Comparison of ENCODE assay signal across 10 mouse cellular contexts in the genomic region with DNA sequence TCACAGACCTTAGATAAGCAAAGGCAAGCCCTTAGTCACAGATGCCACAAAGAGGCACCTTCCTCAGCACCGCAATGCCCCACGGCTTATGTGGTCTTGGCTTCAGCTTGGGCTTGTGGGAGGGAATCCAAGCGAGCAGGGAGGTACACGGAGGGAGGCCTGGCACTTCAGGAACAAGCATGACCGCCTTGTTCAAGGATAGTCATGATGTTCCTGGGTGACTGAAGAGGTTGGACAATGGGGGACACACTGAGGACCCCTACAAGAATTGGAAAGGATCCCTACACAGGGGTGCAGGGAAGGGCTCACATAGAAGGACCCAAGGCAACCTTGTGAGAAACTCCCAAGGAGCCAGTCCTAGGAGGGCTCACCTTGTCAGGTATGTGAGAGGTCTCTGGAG. TPM values are rescaled to one million over a fixed set of nuclear protein-coding genes. Genes with fewer than 3 reads are reported as not detected.
A peak's percentile ranks its signal among the peaks of the same experiment; 100 is the strongest.
DNase-seq lines count a peak whose midpoint lies in the region; ATAC-seq and TF ChIP-seq lines count a peak whose summit lies in the region.
"Had no signal": no experiment of that assay in that cellular context is flagged by ENCODE, and none has a peak within 500 bp of the region (broad histone marks: within the 10 kb centered on the region; RNA-seq: fewer than 3 reads in every experiment).

No protein-coding gene starts in this region.

- TF ChIP-seq POLR2A in myocyte (IDR thresholded peaks at IDR 0.05; ENCODE audit: insufficient read length, low read depth) = no peak

- peak overlapping the region; percentile 76; the same call in 1 of the 2 replicates for H3K4me3 ChIP-seq in kidney, postnatal 0 days (replicated peaks; ENCODE audit: low read depth, low read length)
- peak overlapping the region; percentile 90; the same call in 1 of the 2 replicates for H3K4me3 ChIP-seq in embryonic facial prominence, embryonic 14.5 days (ENCODE audit: low read depth, low read length)
- peak overlapping the region; percentile 90; the same call in 1 of the 2 replicates for H3K4me3 ChIP-seq in hindbrain, postnatal 0 days (ENCODE audit: low read length)
- H3K4me3 ChIP-seq in myocyte = peak overlapping the region; percentile 32
- H3K4me3 ChIP-seq in lung, postnatal 0 days (ENCODE audit: low read depth, low read length) = no peak overlapping the region

- no peak overlapping the region for H3K27ac ChIP-seq in kidney, postnatal 0 days
- H3K27ac ChIP-seq in embryonic facial prominence, embryonic 14.5 days (replicated peaks; ENCODE audit: low read depth, low read length) = no peak overlapping the region
- H3K27ac ChIP-seq in hindbrain, postnatal 0 days = no peak overlapping the region
- H3K27ac ChIP-seq in lung, postnatal 0 days (ENCODE audit: low read length) = no peak overlapping the region
- H3K27ac ChIP-seq: liver, embryonic 14.5 days had no signal

- no peak for TF ChIP-seq CTCF in kidney, postnatal 0 days (IDR thresholded peaks at IDR 0.05; ENCODE audit: low read depth)
- no peak for TF ChIP-seq CTCF in hindbrain, postnatal 0 days (IDR thresholded peaks at IDR 0.05; ENCODE audit: low read depth)
- TF ChIP-seq CTCF in lung, postnatal 0 days (IDR thresholded peaks at IDR 0.05) = no peak

- 80% methylated on average over 5 of the region's 5 CpGs for WGBS in kidney, postnatal 0 days
- WGBS in embryonic facial prominence, embryonic 14.5 days = 83% methylated on average over 5 of the region's 5 CpGs
- WGBS in hindbrain, postnatal 0 days = 63% methylated on average over 5 of the region's 5 CpGs
- 81% methylated on average over 5 of the region's 5 CpGs for WGBS in lung, postnatal 0 days

- peak overlapping the region; percentile 99 for H3K9ac ChIP-seq in kidney, postnatal 0 days (ENCODE audit: low read depth, low read length)
- H3K9ac ChIP-seq in embryonic facial prominence, embryonic 14.5 days (ENCODE audit: low read depth, low read length) = peak overlapping the region; percentile 98
- peak overlapping the region; percentile 99; the same call in 1 of the 2 replicates for H3K9ac ChIP-seq in hindbrain, postnatal 0 days (replicated peaks; ENCODE audit: low read length)
- H3K9ac ChIP-seq in lung, postnatal 0 days (replicated peaks; ENCODE audit: low read depth) = no peak overlapping the region

- no peak for ATAC-seq in kidney, postnatal 0 days (replicated peaks; ENCODE audit: low FRiP score, low read depth)
- ATAC-seq in embryonic facial prominence, embryonic 14.5 days (ENCODE audit: low read depth) = no peak
- ATAC-seq in hindbrain, postnatal 0 days = peak; percentile 1; the same call in 1 of the 2 replicates
- no peak for ATAC-seq in lung, postnatal 0 days

- no peak for TF ChIP-seq EP300 in lung, postnatal 0 days (IDR thresholded peaks at IDR 0.05)

- peak overlapping the region; percentile 94; the same call in 1 of the 2 replicates for H3K4me2 ChIP-seq in kidney, postnatal 0 days (ENCODE audit: low read length)
- H3K4me2 ChIP-seq in embryonic facial prominence, embryonic 14.5 days (ENCODE audit: low read depth, low read length) = peak overlapping the region; percentile 84
- peak overlapping the region; percentile 81 for H3K4me2 ChIP-seq in hindbrain, postnatal 0 days (ENCODE audit: low read depth, low read length)
- no peak overlapping the region for H3K4me2 ChIP-seq in myocyte (ENCODE audit: low read depth)
- H3K4me2 ChIP-seq in lung, postnatal 0 days (replicated peaks; ENCODE audit: low read depth, low read length) = no peak overlapping the region

- H3K79me2 ChIP-seq in myocyte (ENCODE audit: control insufficient read depth, insufficient read depth) = peaks cover 33% of the 10 kb centered on the region

- H3K27me3 ChIP-seq in kidney, postnatal 0 days (ENCODE audit: insufficient read depth, low read length) = no peaks in the 10 kb centered on the region
- no peaks in the 10 kb centered on the region for H3K27me3 ChIP-seq in embryonic facial prominence, embryonic 14.5 days (replicated peaks; ENCODE audit: control insufficient read depth, insufficient read depth, low read length)
- H3K27me3 ChIP-seq in hindbrain, postnatal 0 days (ENCODE audit: insufficient read depth, low read length) = no peaks in the 10 kb centered on the region
- H3K27me3 ChIP-seq in myocyte (ENCODE audit: control insufficient read depth, insufficient read depth, insufficient read length) = no peaks in the 10 kb centered on the region
- H3K27me3 ChIP-seq in lung, postnatal 0 days (replicated peaks; ENCODE audit: insufficient read depth, low read length) = no peaks in the 10 kb centered on the region

- H3ac ChIP-seq in myocyte (ENCODE audit: control insufficient read depth, insufficient read length) = no peak overlapping the region

- no peaks in the 10 kb centered on the region for H3K9me3 ChIP-seq in kidney, postnatal 0 days (replicated peaks; ENCODE audit: low read length)
- no peaks in the 10 kb centered on the region for H3K9me3 ChIP-seq in embryonic facial prominence, embryonic 14.5 days (ENCODE audit: control insufficient read depth, low read length)
- no peaks in the 10 kb centered on the region for H3K9me3 ChIP-seq in hindbrain, postnatal 0 days (ENCODE audit: low read length)
- H3K9me3 ChIP-seq in lung, postnatal 0 days (ENCODE audit: low read length) = no peaks in the 10 kb centered on the region

- H3K36me3 ChIP-seq in kidney, postnatal 0 days (ENCODE audit: insufficient read depth, low read length) = no peaks in the 10 kb centered on the region
- H3K36me3 ChIP-seq in embryonic facial prominence, embryonic 14.5 days (ENCODE audit: control insufficient read depth, insufficient read depth, low read length) = no peaks in the 10 kb centered on the region
- no peaks in the 10 kb centered on the region for H3K36me3 ChIP-seq in hindbrain, postnatal 0 days (ENCODE audit: insufficient read depth, low read length)
- no peaks in the 10 kb centered on the region for H3K36me3 ChIP-seq in myocyte (ENCODE audit: control insufficient read depth, insufficient read depth)
- H3K36me3 ChIP-seq in lung, postnatal 0 days (ENCODE audit: insufficient read depth, low read length) = no peaks in the 10 kb centered on the region

- no peak for DNase-seq in kidney, postnatal 0 days (ENCODE audit: low spot score)
- DNase-seq in kidney, postnatal 36 days = no peak
- DNase-seq in embryonic facial prominence, embryonic 14.5 days (ENCODE audit: low spot score) = no peak
- no peak for DNase-seq in hindbrain, postnatal 0 days (ENCODE audit: low spot score)
- DNase-seq in gastrocnemius, postnatal 10 days = no peak
- no peak for DNase-seq in lung, postnatal 0 days (ENCODE audit: low spot score)
- DNase-seq: right cerebral cortex, postnatal 14 days had no signal

- H3K4me1 ChIP-seq in kidney, postnatal 0 days (replicated peaks; ENCODE audit: insufficient read depth, low read length) = peaks cover 22% of the 10 kb centered on the region
- peaks cover 12% of the 10 kb centered on the region for H3K4me1 ChIP-seq in embryonic facial prominence, embryonic 14.5 days (ENCODE audit: control insufficient read depth, insufficient read depth, low read length)
- peaks cover 30% of the 10 kb centered on the region for H3K4me1 ChIP-seq in hindbrain, postnatal 0 days (ENCODE audit: insufficient read depth, low read length)
- no peaks in the 10 kb centered on the region; the same call in 1 of the 2 replicates for H3K4me1 ChIP-seq in lung, postnatal 0 days (ENCODE audit: insufficient read depth, low read depth, low read length)

RNA-seq across cellular contexts. Expression of a gene that starts 1.0 kb away (rescaled TPM):
- 11.5 and 13.2 TPM in 2 replicates for polyA plus RNA-seq in kidney, postnatal 0 days (2015; fragmentation: Nextera tagmentation; extraction: Ambion mirVana)
- 19.8 and 21.3 TPM in 2 replicates for polyA plus RNA-seq in embryonic facial prominence, embryonic 14.5 days (2014; fragmentation: Nextera tagmentation; extraction: Ambion mirVana)
- 57.6 and 65.0 TPM in 2 replicates for total RNA-seq in hindbrain, postnatal 0 days (2014; rRNA removed)
- polyA plus RNA-seq in hindbrain, postnatal 0 days (2015; fragmentation: Nextera tagmentation; extraction: Ambion mirVana) = 13.1 and 13.5 TPM in 2 replicates
- polyA plus RNA-seq in myocyte (2012; fragmentation: generic; extraction: Trizol) = 101 TPM
- 10 to 100 TPM; 46.0 to 52.0 TPM for total RNA-seq in gastrocnemius, postnatal 10 days (2021)
- polyA plus RNA-seq in lung, postnatal 0 days (2015; fragmentation: Nextera tagmentation; extraction: Ambion mirVana) = 10.5 and 12.2 TPM in 2 replicates

RNA-seq across cellular contexts. Expression of a gene that starts 22.7 kb away (rescaled TPM):
- not detected in 2 replicates for polyA plus RNA-seq in kidney, postnatal 0 days (2015; fragmentation: Nextera tagmentation; extraction: Ambion mirVana)
- polyA plus RNA-seq in embryonic facial prominence, embryonic 14.5 days (2014; fragmentation: Nextera tagmentation; extraction: Ambion mirVana) = not detected in 2 replicates
- total RNA-seq in hindbrain, postnatal 0 days (2014; rRNA removed) = 0.73 and 1.8 TPM in 2 replicates
- not detected in 2 replicates for polyA plus RNA-seq in hindbrain, postnatal 0 days (2015; fragmentation: Nextera tagmentation; extraction: Ambion mirVana)
- polyA plus RNA-seq in myocyte (2012; fragmentation: generic; extraction: Trizol) = 0.11 TPM
- total RNA-seq in gastrocnemius, postnatal 10 days (2021) = under 1 TPM in 1 of 2 experiments, not detected in 1; 0.20 TPM
- polyA plus RNA-seq in lung, postnatal 0 days (2015; fragmentation: Nextera tagmentation; extraction: Ambion mirVana) = not detected in 2 replicates
- total RNA-seq: common myeloid progenitor, adult 5-6 weeks had no signal

RNA-seq across cellular contexts. Expression of a gene that starts 43.0 kb away (rescaled TPM):
- polyA plus RNA-seq in kidney, postnatal 0 days (2015; fragmentation: Nextera tagmentation; extraction: Ambion mirVana) = 227 and 239 TPM in 2 replicates
- polyA plus RNA-seq in embryonic facial prominence, embryonic 14.5 days (2014; fragmentation: Nextera tagmentation; extraction: Ambion mirVana) = 154 and 185 TPM in 2 replicates
- 138 and 152 TPM in 2 replicates for total RNA-seq in hindbrain, postnatal 0 days (2014; rRNA removed)
- 239 and 251 TPM in 2 replicates for polyA plus RNA-seq in hindbrain, postnatal 0 days (2015; fragmentation: Nextera tagmentation; extraction: Ambion mirVana)
- polyA plus RNA-seq in myocyte (2012; fragmentation: generic; extraction: Trizol) = 1,146 TPM
- total RNA-seq in gastrocnemius, postnatal 10 days (2021) = 100 to 1,000 TPM in 1 of 2 experiments, 10 to 100 TPM in 1; 94.0 to 102 TPM
- 1,357 and 1,498 TPM in 2 replicates for polyA plus RNA-seq in lung, postnatal 0 days (2015; fragmentation: Nextera tagmentation; extraction: Ambion mirVana)

RNA-seq across cellular contexts. Expression of a gene that starts 49.1 kb away (rescaled TPM):
- 350 and 357 TPM in 2 replicates for polyA plus RNA-seq in kidney, postnatal 0 days (2015; fragmentation: Nextera tagmentation; extraction: Ambion mirVana)
- 408 and 507 TPM in 2 replicates for polyA plus RNA-seq in embryonic facial prominence, embryonic 14.5 days (2014; fragmentation: Nextera tagmentation; extraction: Ambion mirVana)
- 4.6 and 15.4 TPM in 2 replicates for total RNA-seq in hindbrain, postnatal 0 days (2014; rRNA removed)
- 33.0 and 35.8 TPM in 2 replicates for polyA plus RNA-seq in hindbrain, postnatal 0 days (2015; fragmentation: Nextera tagmentation; extraction: Ambion mirVana)
- polyA plus RNA-seq in myocyte (2012; fragmentation: generic; extraction: Trizol) = 1,677 TPM
- total RNA-seq in gastrocnemius, postnatal 10 days (2021) = 100 to 1,000 TPM; 143 to 189 TPM
- 1,321 and 1,744 TPM in 2 replicates for polyA plus RNA-seq in lung, postnatal 0 days (2015; fragmentation: Nextera tagmentation; extraction: Ambion mirVana)

RNA-seq across cellular contexts. Expression of a gene that starts 59.2 kb away (rescaled TPM):
- 14.8 and 16.7 TPM in 2 replicates for polyA plus RNA-seq in kidney, postnatal 0 days (2015; fragmentation: Nextera tagmentation; extraction: Ambion mirVana)
- 19.8 and 23.5 TPM in 2 replicates for polyA plus RNA-seq in embryonic facial prominence, embryonic 14.5 days (2014; fragmentation: Nextera tagmentation; extraction: Ambion mirVana)
- 13.8 and 16.6 TPM in 2 replicates for total RNA-seq in hindbrain, postnatal 0 days (2014; rRNA removed)
- polyA plus RNA-seq in hindbrain, postnatal 0 days (2015; fragmentation: Nextera tagmentation; extraction: Ambion mirVana) = 14.7 and 15.8 TPM in 2 replicates
- 6.6 TPM for polyA plus RNA-seq in myocyte (2012; fragmentation: generic; extraction: Trizol)
- 1 to 10 TPM; 2.0 to 2.5 TPM for total RNA-seq in gastrocnemius, postnatal 10 days (2021)
- 2.5 and 2.6 TPM in 2 replicates for polyA plus RNA-seq in lung, postnatal 0 days (2015; fragmentation: Nextera tagmentation; extraction: Ambion mirVana)

Comparison
In these comparisons a context has a peak if more than half of its experiments do, and no peak if none do; other contexts are left out.
1. H3K4me2 ChIP-seq: peak in kidney, postnatal 0 days (single experiment), embryonic facial prominence, embryonic 14.5 days (single experiment) and hindbrain, postnatal 0 days (single experiment); none in myocyte (single experiment) and lung, postnatal 0 days (single experiment).